8 mouse cellular contexts compared by ENCODE assay signal in the genomic region with DNA sequence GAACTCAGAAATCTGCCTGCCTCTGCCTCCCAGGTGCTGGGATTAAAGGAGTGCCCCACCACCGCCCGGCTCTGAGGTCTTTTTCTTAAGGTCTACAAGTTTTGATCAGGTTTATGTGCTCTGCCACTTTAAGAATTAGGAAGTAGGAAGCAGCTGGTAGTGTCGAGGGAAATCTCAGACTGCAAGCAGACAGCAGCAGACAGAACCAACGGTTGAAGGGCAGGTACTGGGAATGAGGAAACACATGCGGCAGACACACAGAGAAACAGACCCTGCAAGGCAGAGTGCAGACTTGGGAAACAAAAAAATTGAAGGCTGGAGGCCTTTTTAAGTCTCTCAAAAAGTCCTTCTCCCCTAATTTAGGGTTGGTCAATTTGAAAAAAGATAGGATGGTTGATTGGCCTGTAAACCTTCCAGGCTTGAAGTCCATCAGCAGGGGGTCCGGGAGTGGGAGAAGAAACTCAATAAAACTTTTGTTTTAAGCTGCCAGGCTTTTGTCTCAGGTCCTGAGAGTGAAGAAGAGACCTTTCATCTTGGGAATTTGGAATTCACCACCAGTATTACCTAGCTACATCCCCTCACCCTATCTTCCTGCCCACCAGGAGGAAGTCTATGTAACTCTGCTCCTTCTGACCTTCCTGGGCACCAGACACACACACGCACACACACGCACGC. TPM values are rescaled to one million over a fixed set of nuclear protein-coding genes. Genes with fewer than 3 reads are reported as not detected.
DNase-seq lines count a peak whose midpoint lies in the region; ATAC-seq and TF ChIP-seq lines count a peak whose summit lies in the region.

No protein-coding gene starts in this region.

- H3K9ac ChIP-seq in intestine, embryonic 14.5 days (ENCODE audit: low read length), result no peak overlapping the region
- no peak overlapping the region for H3K9ac ChIP-seq in intestine, embryonic 15.5 days
- peak overlapping the region; percentile 8; the same call in 1 of the 2 replicates for H3K9ac ChIP-seq in ES-Bruce4 (ENCODE audit: low read depth, poor library complexity, severe bottlenecking)
- no peak overlapping the region for H3K9ac ChIP-seq in forebrain, embryonic 11.5 days (ENCODE audit: low read length)

- no peak overlapping the region for H3K4me3 ChIP-seq in intestine, embryonic 14.5 days (ENCODE audit: low read depth, low read length)
- H3K4me3 ChIP-seq in intestine, embryonic 15.5 days (replicated peaks), result no peak overlapping the region
- H3K4me3 ChIP-seq in ES-Bruce4 (ENCODE audit: low read depth, low read length), result no peak overlapping the region
- no peak overlapping the region for H3K4me3 ChIP-seq in forebrain, embryonic 11.5 days (ENCODE audit: low read depth, low read length)

- no peaks in the 10 kb centered on the region for H3K9me3 ChIP-seq in intestine, embryonic 14.5 days (ENCODE audit: control insufficient read depth, low read length)
- no peaks in the 10 kb centered on the region for H3K9me3 ChIP-seq in intestine, embryonic 15.5 days
- no peaks in the 10 kb centered on the region for H3K9me3 ChIP-seq in ES-Bruce4 (replicated peaks; ENCODE audit: control insufficient read depth, insufficient read depth, low read length, poor library complexity, severe bottlenecking)
- H3K9me3 ChIP-seq in forebrain, embryonic 11.5 days (ENCODE audit: control insufficient read depth, low read length), result no peaks in the 10 kb centered on the region

- WGBS in intestine, embryonic 14.5 days, result 57% methylated on average over 9 of the region's 9 CpGs
- WGBS in intestine, embryonic 15.5 days, result 52% methylated on average over 9 of the region's 9 CpGs
- 69% methylated on average over 9 of the region's 9 CpGs for WGBS in forebrain, embryonic 11.5 days

- no peaks in the 10 kb centered on the region for H3K36me3 ChIP-seq in intestine, embryonic 14.5 days (ENCODE audit: control insufficient read depth, insufficient read depth, low read length)
- no peaks in the 10 kb centered on the region for H3K36me3 ChIP-seq in intestine, embryonic 15.5 days
- H3K36me3 ChIP-seq in ES-Bruce4 (ENCODE audit: control insufficient read depth, insufficient read depth, low read length, poor library complexity, severe bottlenecking), result no peaks in the 10 kb centered on the region
- H3K36me3 ChIP-seq in forebrain, embryonic 11.5 days (ENCODE audit: control insufficient read depth, insufficient read depth, low read length), result no peaks in the 10 kb centered on the region

- TF ChIP-seq CTCF in ES-Bruce4 (IDR thresholded peaks at IDR 0.05; ENCODE audit: low read depth, low read length), result no peak

- no peak for TF ChIP-seq EP300 in ES-Bruce4 (IDR thresholded peaks at IDR 0.05; ENCODE audit: insufficient read depth, low read depth, low read length)

- peaks cover 61% of the 10 kb centered on the region for H3K4me1 ChIP-seq in intestine, embryonic 14.5 days (replicated peaks; ENCODE audit: control insufficient read depth, insufficient read depth, low read length)
- peaks cover 51% of the 10 kb centered on the region for H3K4me1 ChIP-seq in intestine, embryonic 15.5 days (replicated peaks)
- H3K4me1 ChIP-seq in ES-Bruce4 (ENCODE audit: control insufficient read depth, insufficient read depth, low read length), result peaks cover 13% of the 10 kb centered on the region
- H3K4me1 ChIP-seq in forebrain, embryonic 11.5 days (replicated peaks; ENCODE audit: control insufficient read depth, insufficient read depth, low read length), result peaks cover 13% of the 10 kb centered on the region

- no peaks in the 10 kb centered on the region for H3K27me3 ChIP-seq in intestine, embryonic 14.5 days (replicated peaks; ENCODE audit: control insufficient read depth, insufficient read depth, low read length)
- no peaks in the 10 kb centered on the region for H3K27me3 ChIP-seq in intestine, embryonic 15.5 days (replicated peaks)
- H3K27me3 ChIP-seq in ES-Bruce4 (ENCODE audit: control insufficient read depth, insufficient read depth, low read length, poor library complexity, severe bottlenecking), result no peaks in the 10 kb centered on the region
- H3K27me3 ChIP-seq in forebrain, embryonic 11.5 days (ENCODE audit: control insufficient read depth, insufficient read depth, low read length), result no peaks in the 10 kb centered on the region

- no peak overlapping the region for H3K4me2 ChIP-seq in intestine, embryonic 14.5 days (ENCODE audit: low read length)
- no peak overlapping the region for H3K4me2 ChIP-seq in intestine, embryonic 15.5 days (replicated peaks)
- H3K4me2 ChIP-seq in forebrain, embryonic 11.5 days (ENCODE audit: low read depth, low read length, severe bottlenecking), result no peak overlapping the region

- DNase-seq in intestine, embryonic 14.5 days (ENCODE audit: low spot score), result no peak
- peak; percentile 24 for DNase-seq in brain, adult 2 months (ENCODE audit: low read depth, low spot score)
- peak; percentile 51 for DNase-seq in lung, postnatal 25 days (ENCODE audit: low spot score)
- DNase-seq in cerebellum, postnatal 4 days (ENCODE audit: low spot score in 2 of 2), result no peak
- no peak for DNase-seq in right cerebral cortex, postnatal 14 days
- DNase-seq in forebrain, embryonic 11.5 days (ENCODE audit: low spot score), result no peak

- ATAC-seq in intestine, embryonic 14.5 days (replicated peaks; ENCODE audit: low FRiP score, low TSS enrichment, low read depth), result no peak
- no peak for ATAC-seq in intestine, embryonic 15.5 days
- ATAC-seq in forebrain, embryonic 11.5 days (replicated peaks; ENCODE audit: low FRiP score), result no peak

- H3K27ac ChIP-seq in intestine, embryonic 14.5 days (ENCODE audit: low read depth), result 0 out of 2 replicates have a peak overlapping the region, but pooled peaks have one; percentile 2
- no peak overlapping the region for H3K27ac ChIP-seq in intestine, embryonic 15.5 days
- peak overlapping the region; percentile 93 for H3K27ac ChIP-seq in ES-Bruce4 (ENCODE audit: insufficient read depth, low read length)
- H3K27ac ChIP-seq in forebrain, embryonic 11.5 days (ENCODE audit: low read depth, low read length), result no peak overlapping the region

- no peak for TF ChIP-seq POLR2A in ES-Bruce4 (IDR thresholded peaks at IDR 0.05; ENCODE audit: insufficient read depth, low read length)

RNA-seq across cellular contexts. Expression of a gene that starts 4.3 kb away (rescaled TPM):
- 450 and 457 TPM in 2 replicates for polyA plus RNA-seq in intestine, embryonic 14.5 days (2014; fragmentation: Nextera tagmentation; extraction: Ambion mirVana)
- 394 and 407 TPM in 2 replicates for polyA plus RNA-seq in intestine, embryonic 15.5 days (2015; fragmentation: Nextera tagmentation; extraction: Ambion mirVana)
- 181 and 185 TPM in 2 replicates for polyA plus RNA-seq in ES-Bruce4 (2011; ENCODE audit: insufficient read depth, insufficient read length, low read depth, missing spikeins)
- polyA plus RNA-seq in forebrain, embryonic 11.5 days (2014; fragmentation: Nextera tagmentation; extraction: Ambion mirVana), result 253 and 286 TPM in 2 replicates

RNA-seq across cellular contexts. Expression of a gene that starts 7.1 kb away (rescaled TPM):
- polyA plus RNA-seq in intestine, embryonic 14.5 days (2014; fragmentation: Nextera tagmentation; extraction: Ambion mirVana), result 21.5 and 25.0 TPM in 2 replicates
- 20.4 and 21.9 TPM in 2 replicates for polyA plus RNA-seq in intestine, embryonic 15.5 days (2015; fragmentation: Nextera tagmentation; extraction: Ambion mirVana)
- 45.5 and 46.6 TPM in 2 replicates for polyA plus RNA-seq in ES-Bruce4 (2011; ENCODE audit: insufficient read depth, insufficient read length, low read depth, missing spikeins)
- polyA plus RNA-seq in forebrain, embryonic 11.5 days (2014; fragmentation: Nextera tagmentation; extraction: Ambion mirVana), result 29.6 and 32.2 TPM in 2 replicates

Comparison
In these comparisons a context has a peak if more than half of its experiments do, and no peak if none do; other contexts are left out.
1. H3K27ac ChIP-seq: peak in intestine, embryonic 14.5 days (single experiment) and ES-Bruce4 (single experiment); none in intestine, embryonic 15.5 days (single experiment) and forebrain, embryonic 11.5 days (single experiment).
2. DNase-seq: peak in brain, adult 2 months (single experiment) and lung, postnatal 25 days (single experiment); none in intestine, embryonic 14.5 days (single experiment), cerebellum, postnatal 4 days (0 of 2), right cerebral cortex, postnatal 14 days (single experiment) and forebrain, embryonic 11.5 days (single experiment).